Mouse (Mus musculus): ENCODE data around the gene Dyrk3. TPM values are rescaled to one million over a fixed set of nuclear protein-coding genes. Genes with fewer than 3 reads are reported as not detected.

The Dyrk3 gene
- total RNA-seq, 2 experiments from 2014 or later: not detected

- intact Hi-C loops (cut with DNase I): loop anchor here (5.0 kb wide), 1 partner anchor 139 kb away; no protein-coding TSS in a partner anchor
- DNase-seq: no peak
These were observed 19.6 kb downstream of the Dyrk3 start for GRCm38 (mm10) chr1:131118530-131118929.

GRCm38 (mm10) chr1:131116430-131117011 lies 21.6 kb downstream of the Dyrk3 start:
- no peak for DNase-seq
- intact Hi-C loops (cut with DNase I): loop anchor here (5.0 kb wide), 1 partner anchor 141 kb away; no protein-coding TSS in a partner anchor

DNA sequence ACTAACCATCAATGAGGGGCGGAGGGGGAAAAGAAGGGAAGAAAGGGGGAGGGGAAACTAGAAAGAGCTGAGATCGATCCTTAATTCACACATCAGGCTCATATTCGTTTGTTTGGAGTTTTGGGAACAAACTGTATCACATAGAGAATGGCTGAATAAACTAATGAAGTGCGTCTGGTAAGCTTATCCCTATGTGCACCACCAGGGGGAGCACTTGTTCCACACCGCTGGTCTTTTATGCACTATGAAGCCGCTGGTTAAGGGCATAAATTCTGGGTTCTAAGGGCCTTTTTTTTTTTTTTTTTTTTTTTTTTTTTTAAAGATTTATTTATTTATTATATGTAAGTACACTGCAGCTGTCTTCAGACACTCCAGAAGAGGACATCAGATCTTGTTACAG lies 22.2 kb downstream of the Dyrk3 start:
- intact Hi-C loops (cut with DNase I): loop anchor here (2.0 to 5.0 kb wide), 2 partner anchors 39 to 141 kb away; no protein-coding TSS in a partner anchor
- DNase-seq: peak in 1 of 2 experiments; percentile 35

DNA sequence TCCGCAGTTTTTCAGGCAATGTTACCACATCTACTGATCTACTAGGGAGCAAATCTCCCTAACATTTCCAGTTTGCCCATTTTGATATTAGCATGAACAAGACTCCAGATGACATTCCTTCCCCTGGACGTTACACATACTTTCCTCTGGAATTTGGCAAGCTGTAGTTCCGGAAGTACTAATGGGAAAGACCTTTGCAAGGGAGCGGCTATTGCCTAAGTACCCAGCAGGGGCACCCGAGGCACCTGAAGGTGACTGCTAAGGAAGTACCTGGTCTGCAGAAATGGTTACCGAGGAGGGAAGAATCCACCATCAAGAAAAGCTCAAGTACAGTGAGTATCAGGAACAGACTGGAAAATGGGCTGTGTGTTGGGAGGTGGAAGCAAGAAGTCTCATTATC lies 25.6 kb downstream of the Dyrk3 start:
- DNase-seq: no peak
- intact Hi-C loops (cut with DNase I): no loop called here

- DNase-seq: no peak
- intact Hi-C loops (cut with DNase I): no loop called here
These were observed 27.5 kb downstream of the Dyrk3 start for GRCm38 (mm10) chr1:131110525-131111106.

DNA sequence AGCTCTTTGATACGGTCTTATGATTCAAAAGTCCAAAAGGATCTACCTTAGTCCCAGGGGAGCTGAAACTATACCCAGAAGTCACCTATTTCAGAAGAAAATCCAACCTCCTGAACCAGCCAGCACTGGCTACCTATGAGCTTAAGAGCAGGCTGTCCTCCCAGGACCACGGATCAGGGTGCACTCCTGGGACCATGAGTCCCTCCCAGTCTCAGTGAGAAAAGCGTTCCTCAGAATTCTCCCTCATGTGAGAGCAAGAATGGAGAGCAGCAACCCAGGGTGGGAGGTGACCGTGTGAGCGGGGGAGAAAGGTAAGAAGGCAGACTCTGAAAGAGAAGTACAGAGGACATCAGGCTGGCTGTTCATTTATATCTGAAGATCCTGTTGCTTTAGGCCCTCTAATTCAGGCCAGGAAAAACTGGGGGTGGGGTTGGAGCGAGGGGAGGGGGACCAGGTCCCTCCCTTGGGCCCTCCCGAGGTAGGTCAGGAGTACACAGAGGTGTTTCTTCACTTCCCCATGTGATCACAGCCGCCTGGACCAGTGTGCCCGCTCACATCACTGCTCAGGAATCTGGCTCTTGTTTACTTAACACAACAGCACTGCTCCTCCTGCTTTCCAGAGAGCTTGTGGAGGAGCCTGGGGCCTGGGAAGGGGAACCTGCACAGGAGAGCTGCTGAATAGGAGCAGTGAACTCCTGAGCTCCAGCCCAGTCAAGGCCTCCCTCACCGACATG lies 30.4 kb downstream of the Dyrk3 start:
- intact Hi-C loops (cut with DNase I): no loop called here
- no peak for DNase-seq

- DNase-seq: no peak
- intact Hi-C loops (cut with DNase I): no loop called here
These were observed 34.2 kb downstream of the Dyrk3 start for GRCm38 (mm10) chr1:131103776-131104424.

DNA sequence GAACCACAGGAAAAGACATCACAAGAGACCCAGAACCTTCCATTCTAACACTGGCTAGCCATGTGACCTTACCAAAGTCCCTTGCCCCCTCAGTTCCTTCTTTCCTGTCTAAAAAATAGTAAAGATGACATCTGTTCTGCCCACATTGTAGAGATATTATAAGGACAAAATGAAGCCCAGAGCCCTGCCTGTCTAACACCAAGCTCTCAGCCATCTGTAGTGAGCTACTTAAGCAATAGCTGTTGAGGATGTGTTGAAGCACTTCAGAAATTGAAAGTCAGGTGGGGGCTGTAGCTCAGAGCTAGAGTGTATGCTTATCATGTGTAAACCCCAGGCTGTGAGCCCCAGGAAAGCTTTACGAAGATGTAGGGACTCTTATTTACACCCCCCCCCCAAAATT lies 37.3 kb downstream of the Dyrk3 start:
- DNase-seq: no peak
- intact Hi-C loops (cut with DNase I): no loop called here

DNA sequence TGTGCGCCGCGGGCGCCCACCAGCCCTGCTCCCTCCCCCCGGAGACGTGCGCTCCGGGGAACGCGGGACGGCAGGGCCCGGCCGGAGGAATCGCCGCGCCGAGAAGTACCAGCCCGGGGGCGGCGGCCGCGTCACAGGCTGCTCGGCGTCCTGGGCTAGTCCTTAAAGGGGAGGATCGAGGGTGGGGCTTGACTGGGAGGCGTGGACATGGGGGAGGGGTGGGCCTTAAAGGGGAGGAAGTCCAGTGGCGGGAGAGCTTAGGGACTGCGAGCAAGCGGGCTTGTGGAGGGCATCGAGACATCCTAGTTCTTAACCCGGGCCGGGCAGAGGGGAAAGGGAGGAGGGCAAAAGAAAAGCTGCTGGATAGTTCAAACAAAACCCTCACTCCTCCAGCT lies 40.4 kb downstream of the Dyrk3 start, which contains the start of gene Mapkapk2:
Mapkapk2 (minus strand) TSS at position 127 of the 395 bp plus-strand sequence.
- peak; percentile 81 to 91 for DNase-seq
- intact Hi-C loops (cut with DNase I): loop anchor here (5.0 kb wide), 1 partner anchor 35 kb away; no protein-coding TSS in a partner anchor

DNA sequence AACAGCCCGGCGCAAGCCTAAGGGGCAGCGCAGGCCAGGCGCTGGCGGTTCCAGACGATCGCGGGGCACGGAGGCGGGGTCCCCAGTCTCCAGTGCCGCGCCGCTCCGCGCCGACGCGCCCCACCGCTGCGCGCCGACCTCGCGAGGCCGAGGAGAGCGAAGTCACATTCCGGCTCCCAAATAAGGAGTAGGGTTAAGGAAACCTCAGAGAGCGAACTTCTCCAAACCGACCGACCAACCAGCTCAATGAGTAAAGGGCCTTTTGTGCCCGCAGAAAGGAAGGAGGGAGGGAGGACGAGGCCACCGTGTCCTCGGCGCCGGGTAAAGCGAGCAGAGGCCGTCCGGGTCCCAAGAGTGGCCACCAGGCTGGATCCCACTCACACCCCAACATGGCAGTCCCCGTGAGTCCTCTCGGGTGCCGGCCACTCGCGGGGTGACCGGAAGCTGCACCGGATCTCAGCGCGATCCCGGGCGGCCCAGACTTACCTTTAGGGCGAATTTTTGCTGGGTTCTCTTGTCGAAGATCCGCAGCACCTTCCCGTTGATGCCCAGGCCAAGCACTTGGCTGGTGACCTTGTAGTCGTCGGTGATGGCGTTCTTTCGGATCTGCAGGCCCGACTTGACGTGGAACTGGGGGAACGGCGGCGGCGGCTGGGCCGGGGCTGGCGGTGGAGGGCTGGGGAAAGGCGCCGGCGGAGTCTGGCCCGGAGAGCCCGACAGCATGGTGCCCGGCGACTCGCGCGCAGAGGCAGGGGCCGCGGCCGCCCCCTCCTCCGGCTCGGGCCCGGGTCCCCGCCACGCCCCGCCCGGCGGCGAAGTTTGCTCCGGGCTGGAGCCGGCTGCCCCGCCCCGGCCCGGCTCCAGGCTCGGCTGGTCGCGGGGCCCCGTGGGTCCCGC lies 41.1 kb downstream of the Dyrk3 start:
- DNase-seq: peak; percentile 46 to 61
- intact Hi-C loops (cut with DNase I): loop anchor here (5.0 kb wide), 1 partner anchor 35 kb away; no protein-coding TSS in a partner anchor

DNA sequence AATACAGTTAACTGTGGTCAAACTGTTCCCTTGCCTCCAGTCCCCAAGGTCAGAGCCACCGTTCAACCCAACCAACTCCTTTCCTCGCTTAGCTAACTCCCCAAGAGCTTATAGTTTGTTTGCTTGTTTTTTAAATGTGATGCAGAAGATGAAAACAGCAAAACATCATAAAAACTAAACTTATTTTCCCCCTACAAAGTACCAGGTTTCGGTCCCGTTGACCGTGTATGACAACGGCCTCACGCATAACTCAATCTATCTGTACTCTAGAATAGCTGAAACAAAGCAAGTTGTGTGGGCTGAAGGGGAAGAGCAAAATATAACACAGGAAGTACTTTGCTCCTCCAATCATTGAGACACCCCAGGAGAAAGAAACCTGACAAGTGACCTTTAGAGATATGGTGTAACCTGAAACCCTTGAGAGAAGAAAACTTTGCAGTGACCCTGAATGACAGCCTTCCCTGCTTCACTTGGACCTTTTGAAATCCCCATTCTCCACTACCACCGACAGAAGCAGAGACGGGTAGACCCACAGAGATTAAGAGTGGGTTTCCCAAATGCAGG lies 41.9 kb downstream of the Dyrk3 start:
- intact Hi-C loops (cut with DNase I): loop anchor here (5.0 kb wide), 1 partner anchor 34 kb away; no protein-coding TSS in a partner anchor

DNA sequence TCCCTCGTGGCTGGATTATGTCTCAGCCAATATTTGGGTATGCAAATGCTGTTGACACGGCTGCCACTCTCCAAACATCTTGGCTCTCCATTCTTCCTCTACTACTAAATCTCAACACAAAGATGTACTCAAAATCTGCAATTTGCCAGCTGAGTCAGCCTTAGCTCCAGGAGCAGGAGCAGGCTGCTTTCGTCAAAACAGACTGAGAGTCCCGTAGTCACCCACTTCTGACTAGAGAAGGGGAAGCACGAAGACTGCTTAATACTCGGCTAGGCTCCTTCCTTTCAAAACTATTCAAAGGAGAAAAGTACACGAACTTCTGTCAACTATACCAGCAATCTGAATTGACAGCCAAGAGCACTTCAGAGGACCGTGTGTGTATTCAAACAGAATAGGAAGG lies 42.6 kb downstream of the Dyrk3 start:
- intact Hi-C loops (cut with DNase I): loop anchor here (5.0 kb wide), 1 partner anchor 33 kb away; no protein-coding TSS in a partner anchor
- no peak for DNase-seq

More for the DNA sequence above, 41.9 kb downstream of the Dyrk3 start:
- DNase-seq: no peak

DNA sequence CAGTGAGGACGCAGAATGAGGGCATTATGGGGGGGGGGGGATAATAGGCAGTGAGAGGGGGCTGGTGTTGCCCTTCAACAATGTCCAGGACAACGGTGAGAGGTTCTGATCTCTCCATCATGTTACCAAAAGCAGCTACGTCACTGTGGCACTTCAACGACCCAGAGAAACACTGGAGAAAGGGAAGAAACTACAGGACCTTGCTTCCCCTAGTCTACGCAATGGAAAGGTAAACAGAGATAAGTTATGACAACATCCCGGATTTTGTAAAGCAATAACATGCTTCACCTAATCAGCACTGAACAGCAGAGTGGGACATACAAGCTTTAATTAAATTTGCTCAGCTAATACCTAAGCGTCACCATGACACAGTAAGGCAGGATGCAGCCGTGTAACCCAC lies 44.3 kb downstream of the Dyrk3 start:
- DNase-seq: no peak
- intact Hi-C loops (cut with DNase I): no loop called here

DNA sequence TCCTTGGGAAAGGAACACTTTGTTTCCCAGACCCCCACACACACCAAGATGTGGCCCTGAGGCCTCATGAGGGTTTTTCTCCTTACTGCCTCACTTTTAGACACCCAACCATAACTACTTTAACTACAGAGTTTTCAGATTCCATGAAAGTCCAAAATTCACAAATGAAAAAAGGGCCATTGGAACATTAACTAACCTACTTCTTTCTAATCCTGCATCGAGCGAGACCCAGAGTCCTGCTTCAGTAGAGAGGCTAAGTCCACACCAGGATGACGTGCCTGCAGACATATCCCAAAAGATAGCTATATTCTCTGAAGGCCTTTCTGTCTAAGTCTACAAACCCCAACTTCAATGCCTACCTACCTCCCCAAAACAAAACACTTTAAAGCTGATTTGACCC lies 45.3 kb downstream of the Dyrk3 start:
- no peak for DNase-seq
- intact Hi-C loops (cut with DNase I): no loop called here

DNA sequence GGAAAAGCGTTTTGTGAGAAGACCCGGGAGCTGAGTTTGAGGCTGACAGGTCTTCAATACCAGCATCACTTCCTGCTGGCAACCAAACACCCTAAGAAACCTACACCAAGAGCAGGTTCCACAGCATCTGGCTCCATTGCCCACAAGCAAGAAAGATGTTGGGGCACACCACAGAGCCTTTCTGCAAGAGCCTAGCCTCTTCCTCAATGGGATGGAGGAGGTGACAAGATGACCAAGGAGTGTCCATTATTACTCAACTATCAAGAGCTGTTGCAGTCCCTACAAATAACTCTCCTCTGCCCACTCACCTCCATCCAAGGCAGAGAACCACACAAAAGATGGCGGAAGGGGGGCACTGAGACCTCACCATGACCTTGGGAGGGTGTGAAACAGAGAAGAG lies 46.0 kb downstream of the Dyrk3 start:
- no peak for DNase-seq
- intact Hi-C loops (cut with DNase I): no loop called here

GRCm38 (mm10) chr1:131091481-131091880 lies 46.7 kb downstream of the Dyrk3 start:
- intact Hi-C loops (cut with DNase I): no loop called here
- DNase-seq: no peak

GRCm38 (mm10) chr1:131090877-131091276 lies 47.3 kb downstream of the Dyrk3 start:
- DNase-seq: no peak
- intact Hi-C loops (cut with DNase I): no loop called here

- intact Hi-C loops (cut with DNase I): no loop called here
- no peak for DNase-seq
These were observed 47.9 kb downstream of the Dyrk3 start for GRCm38 (mm10) chr1:131090261-131090660.

- intact Hi-C loops (cut with DNase I): no loop called here
- DNase-seq: no peak
These were observed 48.5 kb downstream of the Dyrk3 start for GRCm38 (mm10) chr1:131089525-131090127.
